Mouse (Mus musculus): ENCODE measurements around the gene Slc7a11. TPM values are rescaled to one million over a fixed set of nuclear protein-coding genes. Genes with fewer than 3 reads are reported as not detected.

Gene Slc7a11
- polyA plus RNA-seq, 2 experiments = 2.6 to 5.8 TPM

DNA sequence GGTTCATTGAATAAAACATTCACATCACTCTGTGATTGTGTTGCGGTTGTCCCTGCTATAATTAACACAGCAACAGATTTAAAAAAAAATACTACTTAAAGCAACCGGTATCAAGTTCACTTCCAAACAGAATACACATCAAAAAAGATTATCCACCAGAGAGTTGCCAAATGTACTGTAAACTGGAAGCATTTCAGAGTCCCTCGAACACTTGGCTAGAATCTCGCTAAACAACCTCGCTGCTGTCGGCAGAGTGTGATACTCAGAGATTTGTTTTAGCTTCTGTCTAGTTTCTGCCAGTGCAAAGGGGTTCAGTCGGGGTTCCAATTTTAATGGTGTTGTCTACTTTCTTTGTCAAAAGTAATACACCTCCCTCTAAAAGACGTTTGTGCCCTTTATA is 118.9 kb downstream of the Slc7a11 start:
- Histone ChIP-seq H3K27me3 (ENCODE audit: control insufficient read depth, insufficient read depth, low read length) (no peaks in the 10 kb centered on the region), H3K9me3 (ENCODE audit: control insufficient read depth, low read length) (no peaks in the 10 kb centered on the region), H3K36me3 (ENCODE audit: control insufficient read depth, insufficient read depth, low read length) (no peaks in the 10 kb centered on the region), H3K27ac (replicated peaks; ENCODE audit: low read depth, low read length) (no peak overlapping the region), H3K9ac (ENCODE audit: low read depth, low read length, severe bottlenecking) (no peak overlapping the region), H3K4me1 (ENCODE audit: control insufficient read depth, insufficient read depth, low read length) (no peaks in the 10 kb centered on the region), H3K4me2 (replicated peaks; ENCODE audit: low read depth, low read length, severe bottlenecking) (no peak overlapping the region), H3K4me3 (replicated peaks; ENCODE audit: low read length) (no peak overlapping the region)
- no peak for DNase-seq (ENCODE audit: low spot score)
- TF ChIP-seq POLR2A (IDR thresholded peaks at IDR 0.05; ENCODE audit: borderline replicate concordance, extremely low read depth, insufficient read depth, insufficient read length) = no peak
- ATAC-seq (ENCODE audit: low FRiP score, low read depth) = no peak
- 61% methylated on average over 8 of the region's 8 CpGs for WGBS

DNA sequence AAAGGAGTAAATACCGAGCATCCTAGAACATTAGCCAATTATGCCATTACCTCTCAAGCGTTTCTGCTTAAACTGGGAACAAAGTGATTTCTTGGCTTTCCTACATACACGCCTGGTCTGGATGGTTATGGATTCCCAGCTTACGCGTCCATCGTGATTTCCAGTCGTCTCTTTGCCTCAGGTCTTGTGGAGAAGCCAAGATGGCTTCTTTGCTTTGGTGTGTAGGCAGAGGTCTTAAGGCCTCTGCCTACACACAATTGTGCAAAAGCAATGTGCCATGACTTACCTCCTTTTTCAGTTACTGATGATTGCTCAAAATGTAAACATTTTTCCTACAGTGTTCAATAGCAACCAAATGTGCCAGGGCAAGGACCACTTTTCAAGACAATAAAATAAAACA is 119.5 kb downstream of the Slc7a11 start:
- Histone ChIP-seq H3K36me3 (ENCODE audit: control insufficient read depth, insufficient read depth, low read length) (no peaks in the 10 kb centered on the region), H3K27me3 (ENCODE audit: control insufficient read depth, insufficient read depth, low read length) (no peaks in the 10 kb centered on the region), H3K4me1 (ENCODE audit: control insufficient read depth, insufficient read depth, low read length) (no peaks in the 10 kb centered on the region), H3K9me3 (ENCODE audit: control insufficient read depth, low read length) (no peaks in the 10 kb centered on the region), H3K4me2 (replicated peaks; ENCODE audit: low read depth, low read length, severe bottlenecking) (no peak overlapping the region), H3K27ac (replicated peaks; ENCODE audit: low read depth, low read length) (no peak overlapping the region), H3K4me3 (replicated peaks; ENCODE audit: low read length) (no peak overlapping the region), H3K9ac (ENCODE audit: low read depth, low read length, severe bottlenecking) (no peak overlapping the region)
- ATAC-seq (ENCODE audit: low FRiP score, low read depth) (no peak), DNase-seq (ENCODE audit: low spot score) (no peak)
- no peak for TF ChIP-seq POLR2A (IDR thresholded peaks at IDR 0.05; ENCODE audit: borderline replicate concordance, extremely low read depth, insufficient read depth, insufficient read length)
- 91% methylated on average over 7 of the region's 7 CpGs for WGBS

DNA sequence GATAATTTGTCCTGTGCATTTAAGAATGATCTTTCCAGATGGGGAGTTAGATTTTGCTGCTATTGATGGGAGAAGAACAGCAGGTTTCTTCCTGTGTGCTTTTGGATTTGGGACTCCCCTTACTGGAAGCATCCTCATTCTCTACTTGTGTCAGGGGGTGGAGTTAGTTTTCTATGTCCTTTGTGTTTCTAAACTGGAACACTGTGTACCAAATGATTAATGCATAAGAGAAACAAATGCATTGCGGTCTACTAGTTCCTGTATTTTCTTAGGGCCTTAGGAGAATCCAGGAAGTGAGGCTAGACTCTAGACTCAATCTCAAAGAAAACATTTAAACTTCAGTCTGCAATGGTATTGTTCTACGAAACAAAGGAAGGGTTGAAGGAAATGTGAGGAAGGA is 122.6 kb downstream of the Slc7a11 start:
- Histone ChIP-seq H3K9me3 (ENCODE audit: control insufficient read depth, low read length) (no peaks in the 10 kb centered on the region), H3K4me3 (replicated peaks; ENCODE audit: low read length) (no peak overlapping the region), H3K9ac (ENCODE audit: low read depth, low read length, severe bottlenecking) (no peak overlapping the region), H3K4me2 (replicated peaks; ENCODE audit: low read depth, low read length, severe bottlenecking) (no peak overlapping the region), H3K4me1 (ENCODE audit: control insufficient read depth, insufficient read depth, low read length) (no peaks in the 10 kb centered on the region), H3K27me3 (ENCODE audit: control insufficient read depth, insufficient read depth, low read length) (no peaks in the 10 kb centered on the region), H3K36me3 (ENCODE audit: control insufficient read depth, insufficient read depth, low read length) (no peaks in the 10 kb centered on the region), H3K27ac (replicated peaks; ENCODE audit: low read depth, low read length) (no peak overlapping the region)
- no peak for DNase-seq (ENCODE audit: low spot score)
- ATAC-seq (ENCODE audit: low FRiP score, low read depth) = no peak
- WGBS = 90% methylated on average over 2 of the region's 2 CpGs
- TF ChIP-seq POLR2A (IDR thresholded peaks at IDR 0.05; ENCODE audit: borderline replicate concordance, extremely low read depth, insufficient read depth, insufficient read length) = no peak

DNA sequence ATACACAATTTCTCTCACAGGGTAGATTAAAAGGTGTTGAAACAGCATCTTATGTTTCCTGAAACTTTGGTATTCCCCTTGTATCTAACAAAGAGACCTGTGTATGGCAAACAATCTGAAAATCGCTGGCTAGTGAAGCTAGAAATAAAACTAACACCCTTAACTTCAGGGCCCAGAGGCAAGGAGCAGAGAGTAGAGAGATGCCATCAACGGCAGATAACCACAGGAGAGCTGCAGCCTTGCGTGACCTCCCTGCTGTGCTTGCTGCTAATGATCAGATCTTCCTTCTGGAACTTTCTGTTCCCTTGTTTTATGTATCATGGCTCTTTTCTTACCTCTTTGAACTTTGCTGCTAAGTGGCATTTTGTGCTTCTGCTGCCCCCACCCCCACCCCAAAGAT is 125.3 kb downstream of the Slc7a11 start:
- Histone ChIP-seq H3K4me1 (ENCODE audit: control insufficient read depth, insufficient read depth, low read length) (no peaks in the 10 kb centered on the region), H3K27me3 (ENCODE audit: control insufficient read depth, insufficient read depth, low read length) (no peaks in the 10 kb centered on the region), H3K36me3 (ENCODE audit: control insufficient read depth, insufficient read depth, low read length) (no peaks in the 10 kb centered on the region), H3K4me3 (replicated peaks; ENCODE audit: low read length) (no peak overlapping the region), H3K27ac (replicated peaks; ENCODE audit: low read depth, low read length) (no peak overlapping the region), H3K9ac (ENCODE audit: low read depth, low read length, severe bottlenecking) (no peak overlapping the region), H3K4me2 (replicated peaks; ENCODE audit: low read depth, low read length, severe bottlenecking) (no peak overlapping the region), H3K9me3 (ENCODE audit: control insufficient read depth, low read length) (no peaks in the 10 kb centered on the region)
- WGBS = 49% methylated on average over 3 of the region's 3 CpGs
- DNase-seq (ENCODE audit: low spot score) (no peak), ATAC-seq (ENCODE audit: low FRiP score, low read depth) (no peak)
- no peak for TF ChIP-seq POLR2A (IDR thresholded peaks at IDR 0.05; ENCODE audit: borderline replicate concordance, extremely low read depth, insufficient read depth, insufficient read length)

DNA sequence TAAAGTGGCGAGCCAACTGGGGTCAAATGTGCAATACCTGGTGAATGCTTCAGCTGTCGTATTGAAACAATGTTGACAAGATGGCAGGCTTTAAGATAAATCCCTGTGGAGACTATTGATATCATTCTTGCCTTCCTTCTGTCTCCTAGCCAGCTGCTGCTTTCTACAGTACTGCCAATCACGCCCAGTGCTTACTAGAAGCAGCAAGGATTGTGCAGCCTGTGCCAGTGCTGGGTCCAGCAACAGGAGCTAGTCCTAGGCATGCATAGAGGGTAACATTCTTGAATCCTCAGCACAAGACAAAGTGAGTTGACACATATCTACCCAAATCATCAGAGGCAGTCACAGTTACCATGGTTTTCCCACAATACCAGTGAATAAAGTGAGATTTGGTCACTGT is 129.6 kb downstream of the Slc7a11 start:
- no peak for TF ChIP-seq POLR2A (IDR thresholded peaks at IDR 0.05; ENCODE audit: borderline replicate concordance, extremely low read depth, insufficient read depth, insufficient read length)
- Histone ChIP-seq H3K9ac (ENCODE audit: low read depth, low read length, severe bottlenecking) (no peak overlapping the region), H3K27ac (replicated peaks; ENCODE audit: low read depth, low read length) (no peak overlapping the region), H3K36me3 (ENCODE audit: control insufficient read depth, insufficient read depth, low read length) (no peaks in the 10 kb centered on the region), H3K9me3 (ENCODE audit: control insufficient read depth, low read length) (no peaks in the 10 kb centered on the region), H3K4me3 (replicated peaks; ENCODE audit: low read length) (no peak overlapping the region), H3K27me3 (ENCODE audit: control insufficient read depth, insufficient read depth, low read length) (no peaks in the 10 kb centered on the region), H3K4me1 (ENCODE audit: control insufficient read depth, insufficient read depth, low read length) (no peaks in the 10 kb centered on the region), H3K4me2 (replicated peaks; ENCODE audit: low read depth, low read length, severe bottlenecking) (no peak overlapping the region)
- 86% methylated on average over 3 of the region's 3 CpGs for WGBS
- DNase-seq (ENCODE audit: low spot score) = no peak
- ATAC-seq (ENCODE audit: low FRiP score, low read depth) = no peak

Data from limb, embryonic 14.5 days (tissue).